Mouse (Mus musculus) frontal cortex, adult (tissue): ENCODE measurements around the gene Oosp1.

Experiments
- ATAC-seq: cut with Nextera tagmentation; 2 replicates; pipeline ENCODE4 v1.9.2; 2017; ENCODE audit warnings: mild to moderate bottlenecking, moderate library complexity, mixed read lengths; ENCODE audit not compliant: low TSS enrichment

Gene Oosp1

DNA sequence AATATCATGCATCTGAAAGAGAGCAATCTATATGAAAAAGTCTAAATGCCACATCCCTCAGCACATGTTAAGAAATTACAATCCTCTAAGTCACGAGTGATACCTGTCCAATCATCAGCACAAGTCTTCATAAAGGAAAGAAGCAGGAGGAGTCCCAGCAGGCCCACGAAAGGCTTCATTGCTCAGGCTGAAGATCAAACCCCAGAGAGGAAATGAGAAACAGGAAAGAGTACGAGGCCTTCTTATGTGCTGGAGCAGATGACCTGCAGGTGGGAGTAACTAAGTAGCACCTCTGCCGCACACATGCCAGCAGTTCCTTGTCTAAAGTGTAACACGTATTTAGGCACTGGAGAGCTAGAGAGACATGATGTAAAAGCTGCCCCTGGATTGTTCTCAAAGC lies at the start of gene Oosp1:
TSS of gene Oosp1 (minus strand) at position 312 of the 400 bp plus-strand sequence.
- ATAC-seq, result no peak

GRCm38 (mm10) chr19:11736455-11736854 lies 45.5 kb upstream of the Oosp1 start:
- no peak for ATAC-seq

- no peak for ATAC-seq
These were observed 39.3 kb upstream of the Oosp1 start for GRCm38 (mm10) chr19:11730278-11730677.

GRCm38 (mm10) chr19:11727304-11727703 lies 36.4 kb upstream of the Oosp1 start:
- ATAC-seq, result no peak

DNA sequence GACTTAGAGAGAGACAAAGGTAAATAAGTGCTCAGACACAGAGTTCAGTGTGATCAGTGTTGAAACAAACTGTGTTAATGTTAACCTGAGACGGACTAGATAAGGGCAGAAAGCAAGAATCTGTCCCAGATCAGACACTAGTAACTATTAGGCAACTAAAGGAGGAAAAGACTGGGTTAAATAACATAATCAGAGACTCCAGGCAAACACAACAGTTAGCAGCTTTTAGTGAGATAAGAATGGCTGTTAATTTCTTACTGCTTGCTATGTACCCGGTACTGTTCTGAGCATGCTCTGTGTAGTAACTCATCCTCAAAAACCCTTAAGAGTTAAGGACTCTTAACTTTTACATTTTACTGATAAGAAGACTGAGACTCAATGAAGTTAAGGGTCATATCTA lies 35.0 kb upstream of the Oosp1 start:
- no peak for ATAC-seq

- ATAC-seq, result no peak
These were observed 33.3 kb upstream of the Oosp1 start for GRCm38 (mm10) chr19:11724275-11724674.

GRCm38 (mm10) chr19:11723870-11724269 lies 32.9 kb upstream of the Oosp1 start:
- ATAC-seq, result no peak

- no peak for ATAC-seq
These were observed 29.1 kb upstream of the Oosp1 start for GRCm38 (mm10) chr19:11720071-11720470.

DNA sequence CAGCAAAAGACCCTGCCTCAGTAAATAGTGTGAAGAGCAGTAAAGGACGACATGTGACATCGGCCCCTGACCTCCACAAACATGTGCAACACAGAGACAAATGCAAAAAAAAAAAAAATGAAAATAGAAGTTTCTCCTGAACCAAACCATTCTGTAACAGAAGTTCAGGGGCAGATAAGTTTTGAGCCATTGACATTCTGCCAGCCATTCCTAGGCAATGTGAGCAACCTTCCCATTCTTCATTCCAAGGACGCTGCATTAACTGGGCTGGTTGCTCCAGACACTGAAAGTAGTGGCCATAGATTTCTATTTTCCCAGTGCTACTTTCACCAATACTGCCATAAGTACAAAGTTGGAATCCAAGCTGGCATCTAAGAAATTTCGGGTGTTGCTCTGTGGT lies 21.5 kb upstream of the Oosp1 start:
- no peak for ATAC-seq

GRCm38 (mm10) chr19:11698342-11698741 lies 7.4 kb upstream of the Oosp1 start:
- ATAC-seq, result no peak

- ATAC-seq, result no peak
These were observed 5.8 kb upstream of the Oosp1 start, which contains the start of gene Oosp3 for GRCm38 (mm10) chr19:11696755-11697154. Gene Oosp3, plus strand, starts transcription at chr19:11697055.

- no peak for ATAC-seq
These were observed 504 bp upstream of the Oosp1 start for GRCm38 (mm10) chr19:11691454-11691853.

GRCm38 (mm10) chr19:11661562-11661961 lies 29.4 kb downstream of the Oosp1 start:
- ATAC-seq, result no peak

- no peak for ATAC-seq
These were observed 30.5 kb downstream of the Oosp1 start, which contains the start of gene Oosp2 for GRCm38 (mm10) chr19:11660459-11660858. Gene Oosp2, minus strand, starts transcription at chr19:11660559.

GRCm38 (mm10) chr19:11659142-11659541 lies 31.8 kb downstream of the Oosp1 start:
- no peak for ATAC-seq

DNA sequence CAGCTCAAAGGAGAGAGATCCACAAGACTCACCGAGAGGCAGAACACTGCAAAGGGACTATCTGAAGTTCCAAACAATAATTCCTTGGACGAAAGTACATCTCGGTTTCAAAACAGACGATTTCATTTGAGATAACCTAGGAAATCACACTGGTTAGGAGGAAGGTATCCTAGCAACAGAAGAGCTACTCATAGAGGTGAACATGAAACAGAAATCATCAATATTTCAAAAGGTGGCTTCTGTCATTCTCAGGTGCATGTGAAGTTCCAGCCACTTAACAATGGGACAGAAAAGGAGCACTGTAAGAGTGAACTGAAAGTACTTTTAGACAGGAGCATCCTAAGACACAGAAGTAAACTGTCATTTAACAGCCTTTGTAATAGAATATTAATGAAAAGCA lies 41.4 kb downstream of the Oosp1 start:
- ATAC-seq, result no peak

DNA sequence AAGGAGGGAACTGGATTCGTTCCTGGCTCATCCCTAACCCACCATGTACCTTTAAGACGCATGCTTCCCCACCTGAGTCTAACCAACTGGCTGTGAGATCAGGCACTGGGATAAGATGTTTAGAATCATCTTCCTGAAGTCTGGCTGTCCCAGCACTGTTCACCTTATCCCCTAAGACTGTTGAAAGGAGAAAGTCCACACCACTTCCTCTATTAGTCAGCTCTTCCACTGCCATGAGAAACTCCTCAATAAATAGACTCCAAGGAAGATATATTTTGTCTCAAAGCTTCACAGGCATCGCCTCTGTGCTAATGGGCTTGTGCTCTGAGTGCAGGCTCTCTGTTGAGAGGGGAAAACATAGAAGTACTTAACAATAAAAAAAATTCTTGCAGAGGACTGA lies 44.8 kb downstream of the Oosp1 start:
- no peak for ATAC-seq

GRCm38 (mm10) chr19:11640732-11641131 lies 50.2 kb downstream of the Oosp1 start, which contains the start of gene Ms4a3:
Gene Ms4a3, minus strand, starts transcription at chr19:11640851.
- no peak for ATAC-seq

GRCm38 (mm10) chr19:11639038-11639437 lies 51.9 kb downstream of the Oosp1 start:
- ATAC-seq, result no peak

- no peak for ATAC-seq
These were observed 55.4 kb downstream of the Oosp1 start for GRCm38 (mm10) chr19:11635572-11635971.

DNA sequence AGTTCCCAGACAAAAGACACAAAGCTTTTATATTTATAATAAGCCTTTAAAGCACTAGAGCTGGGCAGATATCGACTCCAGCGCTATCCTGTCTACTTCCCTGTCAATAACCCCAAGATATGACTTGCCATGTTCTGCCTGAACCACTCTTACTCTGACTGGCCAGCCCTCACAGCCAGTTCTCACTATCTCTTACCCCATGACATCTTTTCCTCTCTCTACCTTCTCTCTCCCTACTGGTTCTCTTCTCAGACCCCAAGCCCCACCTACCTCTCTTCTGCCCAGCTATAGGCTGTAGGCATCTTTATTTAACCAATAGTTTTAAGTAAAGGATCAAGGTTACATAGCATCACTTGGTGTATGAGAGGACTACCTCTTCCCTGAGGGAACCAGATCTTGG lies 56.6 kb downstream of the Oosp1 start:
- ATAC-seq, result no peak

DNA sequence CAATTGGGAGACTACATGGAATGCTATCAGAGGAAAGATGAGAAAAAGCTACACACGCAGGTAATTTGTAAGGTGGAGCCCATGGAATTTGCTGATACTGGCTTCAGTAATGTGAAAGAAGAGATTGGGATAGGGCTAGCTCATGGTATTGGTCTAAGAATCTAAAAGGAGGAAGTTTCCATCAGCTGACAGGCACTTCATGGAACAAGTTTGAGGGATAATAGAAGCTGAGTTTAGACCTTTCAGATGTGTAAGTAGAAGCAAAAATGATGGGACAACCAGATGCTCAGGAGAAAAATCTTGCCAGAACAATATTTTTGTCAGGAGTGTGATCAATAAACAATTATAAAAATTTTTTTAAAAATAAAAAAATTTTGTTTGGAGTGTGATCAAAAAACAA lies 57.2 kb downstream of the Oosp1 start:
- ATAC-seq, result no peak

DNA sequence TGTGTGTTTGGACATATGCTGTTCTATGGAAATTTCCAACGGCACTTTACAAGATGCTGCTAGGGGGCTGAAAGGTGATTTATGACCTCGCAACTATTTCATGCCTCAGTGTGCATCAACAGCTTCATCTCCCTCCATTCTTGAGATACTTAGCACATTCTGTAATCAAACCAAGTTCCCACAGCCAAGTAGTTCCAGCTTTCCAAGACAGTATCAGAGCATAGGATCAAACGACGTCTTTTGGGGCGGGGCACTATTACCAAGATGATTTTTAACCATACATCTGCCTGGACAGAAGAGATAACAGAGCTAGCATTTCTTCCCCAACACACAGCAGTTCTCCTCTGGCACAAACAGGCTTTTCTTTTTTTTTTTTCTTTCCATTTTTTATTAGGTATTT lies 65.7 kb downstream of the Oosp1 start:
- ATAC-seq, result no peak

DNA sequence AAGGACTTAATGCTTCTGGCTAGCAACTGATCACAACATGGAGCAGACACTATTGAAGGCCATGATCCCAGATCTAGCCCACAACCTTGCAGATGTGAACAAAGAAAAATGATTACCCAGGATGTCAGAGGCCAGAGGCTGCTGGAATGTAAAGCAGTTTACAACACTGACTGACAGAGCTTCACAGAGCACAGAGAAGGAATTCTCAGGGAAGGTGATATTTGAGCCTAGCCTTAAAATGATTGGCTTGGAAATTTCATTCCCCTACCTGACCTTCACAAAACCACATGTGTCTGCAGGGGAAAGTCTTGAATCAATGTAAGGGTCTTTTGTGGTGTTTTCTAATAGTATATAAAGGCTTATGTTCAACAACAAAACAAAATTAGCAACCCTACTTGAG lies 66.2 kb downstream of the Oosp1 start:
- no peak for ATAC-seq

- no peak for ATAC-seq
These were observed 67.4 kb downstream of the Oosp1 start, which contains the start of gene Ms4a2 for GRCm38 (mm10) chr19:11623551-11623950. Gene Ms4a2, minus strand, starts transcription at chr19:11623719.
